Mouse (Mus musculus) Muller cell, postnatal 12 days (primary cell): ENCODE results near the gene Muc20.

Experiments
- DNase-seq: peaks from one replicate; pipeline ENCODE4 v3.0.0-alpha.2; 2015; ENCODE audit errors: inconsistent ontology term

The Muc20 gene

DNA sequence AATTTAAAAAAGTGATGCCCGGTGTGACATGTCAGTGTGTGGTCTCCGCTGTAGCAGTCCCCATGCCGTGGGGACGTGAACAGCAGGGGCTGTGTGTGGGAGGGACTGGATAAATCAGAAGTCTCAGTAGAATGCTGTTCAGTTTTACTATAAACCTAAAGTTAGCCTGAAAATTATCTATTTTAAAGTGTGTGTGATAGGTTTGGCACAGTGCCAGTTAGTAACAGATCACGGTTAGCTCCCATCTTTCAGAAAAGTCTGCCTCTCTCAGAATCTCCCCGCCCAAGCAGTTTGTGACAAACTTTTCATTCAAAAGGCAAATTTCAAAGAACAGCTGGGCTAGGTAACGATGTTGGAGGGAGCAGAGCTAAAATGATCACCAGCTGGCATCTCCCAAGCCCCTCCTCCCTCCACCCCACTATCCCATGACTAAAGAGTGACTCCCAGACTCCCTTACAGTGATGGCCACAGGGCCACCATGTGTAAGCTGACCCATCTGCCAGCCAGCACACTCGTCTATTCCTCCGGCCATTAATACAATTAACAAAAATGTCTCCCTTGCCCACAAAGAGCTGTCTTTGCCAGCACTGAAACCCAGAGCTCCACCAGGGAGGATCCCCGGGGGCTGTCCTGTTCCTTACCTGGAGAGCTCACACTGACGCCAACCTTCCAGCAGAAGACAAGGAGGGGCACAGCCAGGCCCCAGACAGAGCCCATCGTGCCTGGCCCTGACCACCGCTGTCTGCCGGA is 384 bp downstream of the Muc20 start:
- DNase-seq: peak; percentile 42

DNA sequence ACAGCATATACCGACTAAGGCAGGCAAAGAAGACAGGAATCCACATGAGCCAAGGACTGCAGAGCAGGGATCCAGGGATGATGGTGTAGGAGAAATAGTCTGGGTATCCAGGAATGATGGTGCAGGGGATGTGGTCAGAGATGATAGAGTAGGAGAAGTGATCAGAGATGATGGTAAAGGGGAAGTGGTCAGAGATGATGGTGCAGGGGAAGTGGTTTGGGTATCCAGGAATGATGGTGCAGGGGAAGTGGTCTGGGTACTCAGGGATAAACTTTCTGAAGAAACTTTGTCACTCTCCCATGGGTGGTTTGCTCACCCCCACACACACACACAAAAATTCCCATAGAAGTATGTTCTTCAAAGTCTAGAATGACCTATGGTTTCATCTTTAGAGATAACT is 2.1 kb downstream of the Muc20 start:
- no peak for DNase-seq

DNA sequence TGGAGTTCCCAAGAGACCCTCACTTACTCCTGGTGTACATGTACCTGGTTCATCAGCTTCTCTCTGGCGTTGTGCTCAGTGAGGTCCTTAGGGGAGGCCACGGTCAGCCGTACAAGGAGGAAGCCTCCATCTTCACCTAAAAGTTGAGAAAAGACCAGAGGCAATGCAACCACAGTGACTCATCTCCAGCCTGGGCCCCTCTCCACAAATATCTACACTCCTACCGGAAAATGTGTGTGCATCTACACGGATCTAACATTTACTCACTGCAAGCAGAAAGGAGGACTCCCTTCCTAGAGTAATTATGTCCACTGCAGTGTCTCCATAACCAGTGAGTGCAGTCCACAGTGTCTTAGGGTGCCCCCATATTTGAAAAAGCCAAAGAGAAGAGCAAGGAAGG is 7.2 kb downstream of the Muc20 start:
- DNase-seq: no peak

DNA sequence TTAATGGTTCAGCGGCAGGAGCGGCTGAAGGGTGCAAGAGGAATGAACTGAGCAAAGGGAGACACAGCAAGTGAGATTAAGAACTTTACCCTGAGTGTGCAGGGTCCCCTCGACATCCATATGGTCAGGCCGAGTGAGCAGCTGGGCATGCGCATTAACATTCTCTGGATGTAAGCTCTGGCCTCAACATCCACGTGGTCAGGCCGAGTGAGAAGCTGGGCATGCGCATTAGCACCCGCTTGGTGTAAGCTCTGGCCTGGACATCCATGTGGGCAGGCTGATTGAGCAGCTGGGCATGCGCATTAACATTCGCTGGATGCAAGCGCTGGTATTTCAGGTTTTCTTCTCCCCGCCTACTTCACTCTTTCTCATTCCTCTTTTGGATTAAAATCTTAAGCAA is 12.4 kb downstream of the Muc20 start:
- DNase-seq: no peak

DNA sequence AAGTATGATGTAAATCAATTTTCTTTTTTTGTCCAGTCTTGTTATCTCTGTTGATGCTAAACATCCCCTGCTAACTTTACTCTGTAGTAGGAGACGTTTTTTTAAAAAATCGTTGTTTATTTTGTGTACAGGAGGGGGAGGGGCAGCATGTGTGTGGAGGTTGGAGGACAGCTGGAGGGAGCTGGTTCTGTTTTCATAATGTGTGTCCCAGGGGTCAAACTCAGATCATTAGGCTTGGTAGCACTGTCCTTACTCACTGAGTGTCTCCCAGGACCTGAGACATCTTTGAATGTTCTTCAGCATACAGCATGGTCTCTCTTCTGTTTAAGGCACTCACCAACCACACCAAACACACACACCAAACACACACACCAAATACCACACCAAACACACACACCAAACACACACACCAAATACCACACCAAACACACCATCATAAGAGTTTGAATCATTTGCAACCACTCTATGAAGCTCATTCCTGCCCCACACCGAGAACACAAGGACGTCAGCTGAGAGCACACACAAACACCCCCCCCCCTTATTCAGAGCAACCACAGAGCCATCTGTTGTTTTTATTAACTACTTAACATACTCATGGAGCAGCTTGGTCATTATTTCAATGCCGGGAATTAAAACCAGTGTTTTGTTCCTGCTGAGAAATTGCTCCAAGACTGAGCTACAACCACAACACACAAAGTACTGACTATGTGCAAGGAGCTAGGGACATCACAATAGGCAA is 13.7 kb downstream of the Muc20 start:
- DNase-seq: no peak

DNA sequence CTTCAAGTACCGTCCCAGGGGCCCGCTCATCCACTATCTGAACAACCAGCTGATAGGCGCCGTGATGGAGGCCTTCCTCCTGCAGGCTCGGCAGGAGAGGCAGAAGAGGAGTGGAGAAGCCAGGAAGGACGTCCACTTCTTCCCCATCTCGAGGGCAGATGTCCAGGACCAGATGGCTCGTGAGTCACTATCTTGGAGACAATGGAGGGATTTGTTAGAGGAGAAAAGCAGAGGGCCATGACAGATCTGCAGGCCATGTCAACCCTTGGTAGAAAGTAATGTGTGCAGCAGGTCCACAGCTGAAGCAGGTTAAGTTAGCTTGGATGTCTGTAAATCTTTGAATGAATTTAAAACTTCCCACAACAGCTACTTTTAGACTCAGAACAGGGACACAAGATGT is 18.3 kb downstream of the Muc20 start:
- DNase-seq: peak; percentile 46

DNA sequence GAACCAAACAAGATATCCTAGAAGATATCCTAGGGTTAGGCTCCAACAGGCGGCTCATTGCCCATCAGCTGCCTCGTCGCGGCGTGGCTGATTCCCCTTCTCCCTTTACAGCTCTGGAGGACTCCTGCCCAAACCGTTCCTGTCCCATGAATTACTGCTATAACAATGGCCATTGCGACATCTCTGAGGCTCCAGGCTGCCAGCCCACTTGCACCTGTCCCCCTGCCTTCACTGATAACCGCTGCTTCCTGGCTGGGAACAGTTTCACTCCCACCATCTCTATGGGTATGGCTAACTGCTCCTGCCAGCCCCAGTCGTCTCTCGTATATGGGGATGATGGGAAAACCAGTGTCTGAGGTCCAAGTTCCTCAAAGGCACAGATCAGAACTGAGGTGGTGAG is 20.6 kb downstream of the Muc20 start:
- DNase-seq: no peak

DNA sequence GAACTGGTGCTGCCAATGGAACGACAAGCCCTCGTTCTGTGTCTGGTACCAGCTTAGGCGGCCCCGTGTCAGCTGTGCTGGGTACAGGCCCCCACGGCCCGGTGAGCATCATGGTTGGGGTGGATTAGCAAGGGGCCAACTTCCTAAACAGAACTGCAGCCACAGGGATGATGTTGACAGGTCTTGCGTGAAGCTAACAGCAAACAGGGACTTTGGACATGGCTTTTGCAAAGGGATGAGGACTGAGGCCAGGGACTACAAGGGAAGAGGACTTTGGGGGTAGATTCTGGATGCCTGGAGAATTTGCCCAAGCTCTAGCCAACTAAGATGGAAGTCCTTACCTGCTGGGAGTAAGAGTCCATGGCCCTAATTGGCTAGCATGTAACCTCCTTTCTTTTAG is 30.3 kb downstream of the Muc20 start:
- no peak for DNase-seq

DNA sequence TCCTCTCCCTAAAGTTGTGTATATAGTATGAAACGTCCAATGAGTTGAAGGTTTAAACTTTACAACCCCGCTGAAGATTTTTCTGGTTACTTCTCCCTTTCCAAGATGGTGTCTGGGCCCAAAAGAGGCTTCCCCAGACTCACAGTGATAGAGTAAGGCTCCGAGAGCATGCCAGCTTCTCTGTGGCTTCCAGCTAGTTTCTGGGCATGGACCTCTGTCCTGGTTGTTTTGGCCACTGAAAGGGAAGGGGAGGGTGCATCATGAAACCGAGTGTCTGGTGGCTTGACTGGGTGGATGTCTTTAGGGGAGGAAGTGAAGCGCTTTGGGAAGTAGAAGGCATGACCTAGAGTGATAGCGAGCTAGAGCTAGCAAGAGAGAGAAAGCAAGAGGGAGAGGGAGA is 32.3 kb downstream of the Muc20 start:
- no peak for DNase-seq

DNA sequence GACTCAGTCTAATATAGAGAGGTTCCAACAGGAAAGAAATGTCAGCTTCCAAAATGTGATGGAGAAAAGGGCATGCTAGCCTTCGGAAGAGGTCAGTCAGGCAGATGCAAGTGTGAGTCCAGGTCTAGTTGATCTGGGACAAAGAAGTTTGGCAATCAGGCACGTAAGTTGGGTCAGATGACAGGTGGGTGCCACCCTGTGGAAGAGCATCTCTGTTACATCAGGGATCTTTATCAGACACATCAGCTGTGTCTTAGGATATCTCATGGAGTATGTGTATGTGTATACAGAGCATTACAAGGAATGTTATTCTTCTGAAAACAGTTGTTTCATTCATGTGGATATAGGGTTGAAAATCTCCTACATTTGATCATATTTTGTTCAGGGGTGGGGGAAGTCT is 32.7 kb downstream of the Muc20 start:
- no peak for DNase-seq

DNA sequence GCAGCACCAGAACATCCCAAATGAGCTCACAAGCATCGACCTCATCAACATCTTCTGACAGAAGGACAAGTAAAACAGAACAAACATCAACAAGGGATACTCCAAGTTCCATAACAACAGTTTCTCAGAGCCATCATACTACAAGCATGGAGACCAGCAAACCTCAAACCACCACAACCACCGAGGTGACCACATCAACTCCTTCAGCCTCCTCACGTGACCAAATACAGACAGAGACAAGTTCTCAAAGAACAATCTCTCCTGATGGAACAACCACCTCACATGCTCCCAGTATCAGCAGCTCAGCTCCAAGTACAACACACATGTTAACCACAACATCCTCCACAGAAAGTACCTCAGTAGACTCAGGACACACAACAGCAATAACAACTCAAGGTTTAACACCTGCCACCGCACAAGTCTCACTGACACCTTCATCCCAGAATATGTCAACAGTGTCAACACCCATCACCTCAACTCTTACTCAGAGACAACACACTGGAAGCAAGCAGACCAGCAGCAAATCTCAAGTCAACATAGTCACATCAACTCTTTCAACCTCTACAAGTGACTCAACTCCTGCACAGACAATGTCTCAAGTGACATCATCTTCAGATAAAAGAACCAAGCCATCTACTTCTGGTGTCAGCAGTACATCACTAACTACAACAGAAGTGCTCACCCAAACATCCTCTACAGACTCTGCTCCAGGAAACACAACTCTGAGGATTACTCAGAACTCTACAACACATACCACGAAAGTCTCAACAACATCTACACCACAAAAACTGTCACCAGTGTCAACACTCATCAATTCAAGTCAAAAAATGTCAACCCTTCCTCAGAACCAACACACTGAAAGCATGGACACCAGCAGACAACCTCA is 46.8 kb downstream of the Muc20 start:
- DNase-seq: no peak

DNA sequence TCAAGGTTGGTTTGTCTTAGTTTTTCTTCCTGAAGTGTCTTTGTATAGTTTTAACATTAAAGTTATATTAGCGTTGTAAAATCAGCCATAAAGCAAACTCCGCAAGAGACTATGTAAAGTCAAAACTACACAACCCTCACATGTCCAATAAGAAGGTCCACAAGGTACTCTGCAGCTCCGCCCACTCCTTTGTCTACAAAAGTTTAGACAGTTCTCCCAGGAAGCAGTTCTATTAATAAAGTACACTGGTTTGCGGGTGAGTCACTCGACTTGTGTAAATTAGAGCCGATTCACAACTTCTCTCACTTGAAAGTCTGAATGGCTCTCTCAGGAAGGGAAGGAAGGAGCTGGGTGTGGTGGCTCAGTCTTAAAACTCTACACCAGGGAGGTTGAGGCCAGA is 51.4 kb downstream of the Muc20 start:
- DNase-seq: no peak

DNA sequence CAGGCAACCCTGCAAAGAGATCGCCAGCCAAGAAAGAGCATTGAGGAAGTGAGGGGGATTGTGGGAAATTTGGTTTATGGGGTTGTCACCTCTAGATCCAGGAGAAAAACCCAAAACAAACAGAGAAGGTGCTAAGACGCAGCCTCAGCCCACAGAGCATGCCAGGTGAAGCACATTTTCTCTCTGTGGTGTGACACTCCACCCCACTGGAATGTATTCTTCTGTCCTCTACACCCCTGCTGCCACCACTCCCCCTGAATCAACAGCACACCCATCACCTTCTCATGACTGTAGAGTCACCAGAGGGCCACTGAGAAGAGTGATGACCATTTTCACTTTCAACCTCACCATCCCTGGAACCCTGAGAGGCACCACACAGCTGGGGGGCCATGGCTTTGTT is 54.5 kb downstream of the Muc20 start:
- DNase-seq: no peak

DNA sequence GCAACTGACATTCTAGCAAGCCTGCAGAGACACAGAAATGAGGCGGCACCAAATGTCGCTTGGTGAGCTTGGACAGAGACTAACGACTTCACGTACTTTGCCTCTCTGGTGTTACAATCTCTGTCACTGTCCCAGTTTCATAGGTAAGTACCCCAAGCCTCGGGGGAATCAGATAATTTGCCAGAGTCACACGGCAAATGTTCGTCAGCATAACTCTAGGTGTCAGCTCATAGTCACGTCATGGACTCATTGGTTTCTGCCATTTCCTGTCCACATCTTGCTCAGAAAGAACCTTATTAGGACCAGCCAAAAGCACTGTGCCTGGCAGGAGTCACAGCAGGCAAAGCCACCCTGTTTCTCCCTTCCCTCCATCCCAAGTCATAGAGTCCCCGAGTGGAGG is 55.9 kb downstream of the Muc20 start:
- no peak for DNase-seq

DNA sequence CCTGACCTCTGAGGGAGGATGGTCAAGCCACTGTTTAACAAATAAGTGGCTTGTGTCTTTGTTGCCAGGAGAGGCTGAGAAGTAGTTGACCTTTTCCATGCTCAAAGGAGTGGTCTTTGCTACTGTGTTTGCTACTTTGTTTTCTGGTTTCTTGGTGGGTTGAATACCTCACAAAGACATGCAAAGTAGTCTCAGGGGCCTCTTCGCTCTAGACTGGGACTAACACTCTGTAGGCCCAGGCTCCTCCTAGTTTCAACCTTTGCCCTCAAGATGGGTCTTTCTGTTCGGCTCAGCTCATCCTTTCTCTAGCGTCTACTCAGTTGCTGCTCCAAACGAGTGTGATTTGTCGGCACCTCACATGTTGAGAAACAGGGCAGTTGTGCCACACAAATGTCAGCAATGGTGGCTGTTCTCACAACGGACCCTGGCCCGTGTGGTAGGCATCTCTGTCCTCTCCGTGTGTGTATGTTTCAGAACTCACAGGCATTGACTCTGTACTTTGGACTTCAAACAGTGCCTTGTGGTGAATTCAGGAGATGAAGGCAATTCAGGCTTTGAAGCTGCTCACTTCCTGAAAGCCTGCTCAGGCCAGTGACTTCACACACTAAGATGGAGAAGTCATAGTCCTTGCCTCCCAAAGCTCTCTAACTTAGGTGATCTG is 57.1 kb downstream of the Muc20 start:
- no peak for DNase-seq

DNA sequence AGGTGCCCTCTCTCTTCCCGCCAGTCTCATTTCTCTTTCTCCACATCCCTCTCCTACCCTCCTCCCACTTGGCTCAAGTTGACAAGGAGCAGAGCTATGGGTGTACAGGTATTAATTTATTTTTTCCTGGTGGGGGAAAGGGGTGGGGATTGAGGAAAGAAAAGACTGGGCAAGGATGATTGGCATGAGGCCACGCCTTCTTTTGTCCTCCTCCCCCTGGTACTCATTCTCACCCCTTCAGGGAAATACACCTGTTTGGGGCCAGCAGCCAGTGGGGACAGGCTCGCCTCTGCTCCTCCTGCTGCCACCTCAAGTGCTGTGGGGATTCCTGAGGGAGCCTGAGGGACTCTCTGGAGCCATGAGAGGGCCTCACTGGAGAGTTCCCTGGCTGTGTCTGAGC is 61.2 kb downstream of the Muc20 start:
- no peak for DNase-seq

DNA sequence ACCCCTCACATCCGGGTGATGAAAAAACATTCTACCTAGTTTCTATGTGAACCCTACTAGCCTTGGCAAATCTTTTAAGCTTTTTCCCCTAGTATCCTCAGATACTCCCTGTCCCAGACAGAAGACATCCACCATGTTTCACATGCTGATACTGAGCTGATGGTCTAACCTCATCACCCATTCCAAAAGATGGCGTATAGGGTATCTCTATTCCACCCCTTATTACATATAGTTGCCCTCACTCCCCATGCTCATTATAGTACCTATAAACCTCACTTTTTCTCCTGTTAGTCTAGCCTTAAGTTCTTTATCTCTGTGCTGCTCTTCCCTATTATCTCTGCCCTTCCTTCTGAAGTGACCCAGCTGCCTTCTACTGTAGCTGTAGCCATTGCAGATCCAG is 61.6 kb downstream of the Muc20 start, which contains the start of gene Muc4:
Gene Muc4 (plus strand): TSS at position 301 of the 400 bp plus-strand sequence.
- DNase-seq: no peak

DNA sequence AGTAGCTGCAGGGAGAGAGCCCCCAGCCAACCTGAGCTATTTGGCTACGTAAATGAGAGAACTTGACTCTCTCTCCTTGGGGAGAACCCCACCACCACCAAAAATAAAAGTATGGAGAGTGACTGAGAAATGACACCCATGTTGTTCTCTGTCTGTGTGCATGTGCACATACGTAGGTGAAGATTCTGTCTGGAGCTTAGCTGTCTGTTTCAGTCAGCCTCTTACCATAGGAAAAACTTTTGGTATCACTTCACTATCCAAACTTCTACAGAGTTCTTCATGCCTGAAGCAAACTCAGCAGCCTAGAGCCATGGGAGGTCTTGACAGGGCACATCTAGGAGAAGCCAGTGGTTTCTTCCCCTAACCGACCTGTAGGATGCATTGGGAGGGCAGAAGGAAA is 64.0 kb downstream of the Muc20 start:
- DNase-seq: no peak

DNA sequence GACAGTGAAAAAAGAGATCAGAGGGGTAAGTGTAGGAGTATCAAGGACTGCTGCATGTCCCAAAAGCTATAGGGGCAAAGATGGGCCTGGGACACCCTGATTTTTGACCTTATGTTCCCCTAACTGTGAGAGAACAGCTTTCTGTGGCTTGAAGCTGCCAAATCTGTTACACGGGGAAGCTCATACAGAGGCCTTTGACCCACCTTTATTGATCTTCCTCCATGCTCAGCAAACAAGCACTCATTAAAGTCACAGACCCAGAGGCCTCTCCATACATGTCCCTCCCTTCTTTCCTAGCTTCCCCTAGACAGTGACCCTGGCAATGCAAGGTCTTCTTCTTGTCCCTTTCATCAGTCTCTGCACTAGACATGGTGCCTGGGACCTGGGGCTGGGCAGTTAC is 68.5 kb downstream of the Muc20 start:
- no peak for DNase-seq

DNA sequence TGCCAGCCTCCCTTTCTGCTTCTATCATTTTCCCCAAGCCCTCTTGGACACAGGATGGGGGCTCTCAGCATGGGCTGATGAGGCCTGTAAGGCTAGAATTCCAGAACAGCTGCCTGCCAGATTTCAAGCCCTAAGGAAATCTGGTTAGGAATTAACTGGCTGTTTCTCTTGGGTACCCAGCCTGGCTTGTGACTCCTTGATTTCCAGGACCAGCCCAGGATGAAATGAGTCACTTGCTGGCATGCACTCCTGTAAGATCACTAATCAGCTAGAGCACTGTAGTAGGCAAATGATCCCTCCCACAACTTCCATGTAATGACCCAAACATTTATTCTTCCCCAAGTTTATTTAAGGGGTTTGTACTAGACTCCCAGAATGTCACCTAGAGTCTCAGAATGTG is 69.0 kb downstream of the Muc20 start:
- peak; percentile 43 for DNase-seq
